Mouse (Mus musculus) cerebellum, adult 2 months (tissue): ENCODE results near the gene Hspa5.
"Not testable (repeated sequence)": the region's sequence is repeated elsewhere in the genome, so short reads cannot be mapped to it uniquely, and the experiment has no call there.

Source experiments
- CTCF ChIP-seq: fragments of 200-500 bp; IDR thresholded peaks from 2 replicates; pipeline ENCODE4 v1.5.1; 2011; ENCODE audit warnings: low read depth, mild to moderate bottlenecking, control low read depth, low read length, moderate library complexity, borderline replicate concordance; ENCODE audit not compliant: insufficient read depth
- POLR2A ChIP-seq: fragments of 200-500 bp; IDR thresholded peaks from 2 replicates; pipeline ENCODE4 v1.6.1; 2011; ENCODE audit warnings: low read length, control low read depth, borderline replicate concordance; ENCODE audit not compliant: insufficient read depth

DNA sequence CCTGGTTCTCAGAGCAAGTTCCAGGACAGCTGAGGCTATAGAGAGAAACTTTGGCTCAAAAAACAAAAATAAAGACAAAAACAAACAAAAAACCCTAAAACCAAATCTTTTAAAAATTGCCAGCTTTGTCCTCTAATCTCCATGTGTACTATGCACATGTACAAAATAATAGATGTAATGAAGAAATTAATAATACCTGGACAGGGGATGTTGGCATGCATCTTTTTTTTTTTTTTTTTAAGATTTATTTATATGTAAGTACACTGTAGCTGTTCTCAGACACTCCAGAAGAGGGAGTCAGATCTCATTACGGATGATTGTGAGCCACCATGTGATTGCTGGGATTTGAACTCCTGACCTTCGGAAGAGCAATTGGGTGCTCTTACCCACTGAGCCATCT is 20.8 kb downstream of the Hspa5 start:
- TF ChIP-seq CTCF, POLR2A: not testable (repeated sequence)
